In the genomic region with DNA sequence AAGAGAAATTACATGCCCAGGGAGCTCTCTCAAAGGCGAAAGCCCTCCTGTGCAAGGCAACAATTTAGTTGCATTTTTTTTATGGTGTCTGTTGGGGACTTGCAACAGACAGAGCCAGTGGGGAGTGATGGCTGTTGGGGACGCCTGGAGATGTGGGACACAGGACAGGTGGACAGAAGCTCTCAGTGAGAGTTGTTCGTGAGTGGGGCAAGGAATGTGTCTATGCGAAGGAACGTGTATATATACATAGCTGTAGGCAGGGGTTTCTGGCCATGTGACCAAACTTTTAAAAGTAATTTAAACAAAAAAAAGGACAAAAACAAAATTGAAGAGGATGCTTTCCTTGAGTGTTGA, we compare ENCODE assay signal across 9 mouse cellular contexts. TPM values are rescaled to one million over a fixed set of nuclear protein-coding genes. Genes with fewer than 3 reads are reported as not detected.
DNase-seq lines count a peak whose midpoint lies in the region; ATAC-seq lines count a peak whose summit lies in the region.
"Had no signal": no experiment of that assay in that cellular context is flagged by ENCODE, and none has a peak within 500 bp of the region (broad histone marks: within the 10 kb centered on the region; RNA-seq: fewer than 3 reads in every experiment).

No protein-coding gene starts in this region.

- H3K9ac ChIP-seq in kidney, embryonic 16.5 days (replicated peaks; ENCODE audit: low read length): peak overlapping the region; percentile 45; the same call in 1 of the 2 replicates
- H3K9ac ChIP-seq in embryonic facial prominence, embryonic 14.5 days (ENCODE audit: low read depth, low read length): no peak overlapping the region
- H3K9ac ChIP-seq in forebrain, embryonic 16.5 days (replicated peaks; ENCODE audit: low read depth, low read length): no peak overlapping the region
- no peak overlapping the region for H3K9ac ChIP-seq in midbrain, embryonic 15.5 days

- H3K4me2 ChIP-seq in kidney, embryonic 16.5 days (replicated peaks; ENCODE audit: low read depth, low read length): peak overlapping the region; percentile 43
- H3K4me2 ChIP-seq in embryonic facial prominence, embryonic 14.5 days (ENCODE audit: low read depth, low read length): peak overlapping the region; percentile 46
- peak overlapping the region; percentile 28 for H3K4me2 ChIP-seq in forebrain, embryonic 16.5 days (ENCODE audit: low read length)
- no peak overlapping the region for H3K4me2 ChIP-seq in midbrain, embryonic 15.5 days

- H3K4me1 ChIP-seq in kidney, embryonic 16.5 days (ENCODE audit: insufficient read depth, low read length): peaks cover 67% of the 10 kb centered on the region
- peaks cover 28% of the 10 kb centered on the region for H3K4me1 ChIP-seq in embryonic facial prominence, embryonic 14.5 days (ENCODE audit: control insufficient read depth, insufficient read depth, low read length)
- peaks cover 63% of the 10 kb centered on the region for H3K4me1 ChIP-seq in forebrain, embryonic 16.5 days (replicated peaks; ENCODE audit: control insufficient read depth, insufficient read depth, low read length)
- peaks cover 45% of the 10 kb centered on the region for H3K4me1 ChIP-seq in midbrain, embryonic 15.5 days

- peak overlapping the region; percentile 13 for H3K4me3 ChIP-seq in kidney, embryonic 16.5 days (ENCODE audit: low read length)
- peak overlapping the region; percentile 14; the same call in 1 of the 2 replicates for H3K4me3 ChIP-seq in embryonic facial prominence, embryonic 14.5 days (ENCODE audit: low read depth, low read length)
- no peak overlapping the region for H3K4me3 ChIP-seq in forebrain, embryonic 16.5 days (replicated peaks; ENCODE audit: low read length)
- no peak overlapping the region for H3K4me3 ChIP-seq in midbrain, embryonic 15.5 days
- H3K4me3 ChIP-seq: megakaryocyte, embryonic 14.5 days had no signal

- peak overlapping the region; percentile 92 for H3K27ac ChIP-seq in kidney, embryonic 16.5 days (ENCODE audit: low read length)
- peak overlapping the region; percentile 74 for H3K27ac ChIP-seq in embryonic facial prominence, embryonic 14.5 days (replicated peaks; ENCODE audit: low read depth, low read length)
- peak overlapping the region; percentile 62 for H3K27ac ChIP-seq in forebrain, embryonic 16.5 days (ENCODE audit: low read length)
- peak overlapping the region; percentile 23; the same call in 1 of the 2 replicates for H3K27ac ChIP-seq in midbrain, embryonic 15.5 days

- no peaks in the 10 kb centered on the region for H3K9me3 ChIP-seq in kidney, embryonic 16.5 days (ENCODE audit: low read length)
- no peaks in the 10 kb centered on the region for H3K9me3 ChIP-seq in embryonic facial prominence, embryonic 14.5 days (ENCODE audit: control insufficient read depth, low read length)
- H3K9me3 ChIP-seq in forebrain, embryonic 16.5 days (ENCODE audit: control insufficient read depth, low read length): no peaks in the 10 kb centered on the region
- no peaks in the 10 kb centered on the region for H3K9me3 ChIP-seq in midbrain, embryonic 15.5 days
- H3K9me3 ChIP-seq: megakaryocyte, embryonic 14.5 days had no signal

- peak; percentile 58 for ATAC-seq in kidney, embryonic 16.5 days (ENCODE audit: low FRiP score, low TSS enrichment)
- 0 out of 2 replicates have a peak, but pooled peaks have one; percentile 24 for ATAC-seq in embryonic facial prominence, embryonic 14.5 days (ENCODE audit: low read depth)
- ATAC-seq in forebrain, embryonic 16.5 days: 0 out of 2 replicates have a peak, but pooled peaks have one; percentile 8
- ATAC-seq in midbrain, embryonic 15.5 days (replicated peaks): no peak
- no peak for ATAC-seq in inflammation-experienced regulatory T-cells, adult 6 months

- no peaks in the 10 kb centered on the region for H3K27me3 ChIP-seq in kidney, embryonic 16.5 days (ENCODE audit: insufficient read depth, low read length)
- H3K27me3 ChIP-seq in embryonic facial prominence, embryonic 14.5 days (replicated peaks; ENCODE audit: control insufficient read depth, insufficient read depth, low read length): no peaks in the 10 kb centered on the region
- H3K27me3 ChIP-seq in forebrain, embryonic 16.5 days (replicated peaks; ENCODE audit: control insufficient read depth, insufficient read depth, low read length): no peaks in the 10 kb centered on the region
- H3K27me3 ChIP-seq in midbrain, embryonic 15.5 days (replicated peaks): no peaks in the 10 kb centered on the region
- H3K27me3 ChIP-seq: megakaryocyte, embryonic 14.5 days had no signal

- no peak for DNase-seq in kidney, postnatal 25 days
- no peak for DNase-seq in embryonic facial prominence, embryonic 14.5 days (ENCODE audit: low spot score)
- no peak for DNase-seq in embryo, embryonic 10.5 days (ENCODE audit: low spot score)
- DNase-seq: gastrocnemius, postnatal 25 days had no signal

- peaks cover 27% of the 10 kb centered on the region; the same call in 1 of the 2 replicates for H3K36me3 ChIP-seq in kidney, embryonic 16.5 days (ENCODE audit: insufficient read depth, low read length)
- peaks cover 16% of the 10 kb centered on the region for H3K36me3 ChIP-seq in embryonic facial prominence, embryonic 14.5 days (ENCODE audit: control insufficient read depth, insufficient read depth, low read length)
- H3K36me3 ChIP-seq in forebrain, embryonic 16.5 days (ENCODE audit: control insufficient read depth, insufficient read depth): peaks cover 2% of the 10 kb centered on the region; the same call in 1 of the 2 replicates
- H3K36me3 ChIP-seq in midbrain, embryonic 15.5 days (replicated peaks): no peaks in the 10 kb centered on the region

- WGBS in kidney, embryonic 16.5 days: 23% methylated on average over 5 of the region's 5 CpGs
- WGBS in embryonic facial prominence, embryonic 14.5 days: 29% methylated on average over 5 of the region's 5 CpGs
- WGBS in forebrain, embryonic 16.5 days: 17% methylated on average over 5 of the region's 5 CpGs
- 39% methylated on average over 5 of the region's 5 CpGs for WGBS in midbrain, embryonic 15.5 days

RNA-seq across cellular contexts. Expression of a gene that starts 39.6 kb away (rescaled TPM):
- polyA plus RNA-seq in kidney, embryonic 16.5 days (2015; fragmentation: Nextera tagmentation; extraction: Ambion mirVana): 67.3 and 75.5 TPM in 2 replicates
- 30.5 and 34.7 TPM in 2 replicates for polyA plus RNA-seq in embryonic facial prominence, embryonic 14.5 days (2014; fragmentation: Nextera tagmentation; extraction: Ambion mirVana)
- polyA plus RNA-seq in forebrain, embryonic 16.5 days (2015; fragmentation: Nextera tagmentation; extraction: Ambion mirVana): 82.9 and 91.2 TPM in 2 replicates
- 83.0 and 88.2 TPM in 2 replicates for polyA plus RNA-seq in midbrain, embryonic 15.5 days (2015; fragmentation: Nextera tagmentation; extraction: Ambion mirVana)
- polyA plus RNA-seq in inflammation-experienced regulatory T-cells, adult 6 months (2017; shearing (Covaris generic)): under 1 TPM in 2 of 3 experiments, not detected in 1; 0.05 to 0.43 TPM

Comparison
In these comparisons a context has a peak if more than half of its experiments do, and no peak if none do; other contexts are left out.
1. ATAC-seq: peak in kidney, embryonic 16.5 days (single experiment), embryonic facial prominence, embryonic 14.5 days (single experiment) and forebrain, embryonic 16.5 days (single experiment); none in midbrain, embryonic 15.5 days (single experiment) and inflammation-experienced regulatory T-cells, adult 6 months (single experiment).
2. H3K27ac ChIP-seq: peak in every context shown above with its lines; median percentile 92 in kidney, embryonic 16.5 days; 74 in embryonic facial prominence, embryonic 14.5 days; 62 in forebrain, embryonic 16.5 days; 23 in midbrain, embryonic 15.5 days.
3. H3K4me3 ChIP-seq: peak in kidney, embryonic 16.5 days (single experiment) and embryonic facial prominence, embryonic 14.5 days (single experiment); none in forebrain, embryonic 16.5 days (single experiment) and midbrain, embryonic 15.5 days (single experiment).
4. RNA of a gene that starts 39.6 kb away (polyA plus RNA-seq): 83.0 to 88.2 TPM in midbrain, embryonic 15.5 days, 82.9 to 91.2 TPM in forebrain, embryonic 16.5 days, 67.3 to 75.5 TPM in kidney, embryonic 16.5 days and 30.5 to 34.7 TPM in embryonic facial prominence, embryonic 14.5 days; 0.05 to 0.43 TPM in inflammation-experienced regulatory T-cells, adult 6 months; every median in the first group is over 10 times any median in the second.